Mouse (Mus musculus): ENCODE measurements around the gene Zfp628. TPM values are rescaled to one million over a fixed set of nuclear protein-coding genes. Genes with fewer than 3 reads are reported as not detected.
"Not testable (repeated sequence)": the region's sequence is repeated elsewhere in the genome, so short reads cannot be mapped to it uniquely, and the experiment has no call there.

The Zfp628 gene
- 4.2 and 4.3 TPM in 2 replicates for polyA plus RNA-seq (2015; fragmentation: Nextera tagmentation; extraction: Ambion mirVana)

DNA sequence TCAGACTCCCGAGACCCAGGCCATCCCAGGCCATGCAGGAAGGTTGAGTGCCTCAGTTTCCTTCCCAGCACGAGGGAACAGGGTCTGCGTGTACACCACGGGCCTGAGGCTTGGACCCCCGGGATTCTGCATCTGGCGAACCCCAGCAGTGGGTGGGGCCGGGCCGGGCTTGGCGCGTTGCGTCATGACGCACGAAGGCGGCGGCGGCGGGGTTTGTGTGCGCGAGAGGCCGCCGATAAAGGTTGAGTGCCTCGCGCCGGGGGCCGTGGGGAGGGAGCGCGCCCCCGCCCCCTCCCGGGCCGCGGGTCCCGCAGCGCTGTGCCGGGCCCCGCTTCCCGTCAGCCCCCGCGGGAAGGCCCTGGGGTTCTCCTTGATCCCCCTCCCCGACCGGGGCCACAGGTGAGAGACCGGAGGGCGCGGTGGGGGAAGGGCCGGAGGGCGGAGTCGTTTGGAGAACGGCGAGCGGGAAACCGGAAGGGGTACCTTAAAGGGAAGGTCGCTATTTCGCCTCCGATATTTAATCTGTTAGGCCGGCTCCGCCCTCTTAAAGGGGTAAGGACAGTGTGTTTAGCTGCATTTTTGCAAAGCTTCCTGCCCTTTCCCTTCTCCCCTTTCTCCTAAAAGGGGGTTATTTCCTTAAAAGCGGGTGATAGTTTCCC, at the start of gene Zfp628:
TSS of gene Zfp628 (plus strand) at position 211 of the 659 bp plus-strand sequence.
- Histone ChIP-seq H3K4me3 (peak within 1 kb of the TSS; percentile 67), H3K4me1 (peaks cover 22% of the 10 kb centered on the region), H3K9ac (peak within 1 kb of the TSS; percentile 85), H3K27ac (peak within 1 kb of the TSS; percentile 96), H3K4me2 (replicated peaks) (peak within 1 kb of the TSS; percentile 84), H3K9me3 (no peaks in the 10 kb centered on the region), H3K36me3 (peaks cover 27% of the 10 kb centered on the region), H3K27me3 (no peaks in the 10 kb centered on the region)
- peak; percentile 93 for ATAC-seq (ENCODE audit: low FRiP score, low read depth)
- under 1% methylated on average over 54 of the region's 56 CpGs for WGBS

- H3K27ac ChIP-seq: peak overlapping the region; percentile 52
- peak; percentile 100 for ATAC-seq (ENCODE audit: low FRiP score, low read depth)
- no peaks in the 10 kb centered on the region for H3K9me3 ChIP-seq
- H3K4me2 ChIP-seq (replicated peaks): peak overlapping the region; percentile 68
- no peaks in the 10 kb centered on the region for H3K36me3 ChIP-seq
- H3K9ac ChIP-seq: peak overlapping the region; percentile 69
- no peaks in the 10 kb centered on the region for H3K27me3 ChIP-seq
- peak overlapping the region; percentile 60 for H3K4me3 ChIP-seq
- H3K4me1 ChIP-seq: peaks cover 19% of the 10 kb centered on the region
- 4% methylated on average over 40 of the region's 40 CpGs for WGBS
These were observed 49.2 kb upstream of the Zfp628 start for GRCm38 (mm10) chr7:4865579-4866493.

DNA sequence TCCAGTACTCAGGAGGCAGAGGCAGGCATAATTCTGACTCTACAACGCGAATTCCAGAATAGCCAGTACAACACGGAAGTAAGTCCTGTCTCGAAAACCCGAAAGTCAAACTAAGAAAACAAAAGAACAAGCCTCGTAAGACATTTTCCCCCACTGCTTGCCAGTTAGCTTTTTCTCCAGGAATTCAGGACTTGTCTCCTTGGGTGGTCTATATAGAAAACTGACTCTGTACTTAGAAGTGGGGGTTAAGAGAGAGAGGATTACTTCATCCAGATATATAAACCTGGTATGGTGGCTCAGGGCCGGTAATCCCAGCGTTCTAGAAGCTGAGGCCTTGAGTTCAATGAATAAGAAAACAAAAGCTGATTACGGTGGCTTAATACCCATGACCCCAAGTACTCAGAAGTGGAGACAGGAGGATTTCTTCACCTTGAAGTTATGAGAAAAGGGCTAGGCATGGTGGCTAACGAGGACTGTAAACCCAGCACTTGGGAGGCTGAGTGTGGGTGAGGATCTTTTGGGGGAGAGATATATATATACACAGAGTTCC, 48.3 kb upstream of the Zfp628 start:
- no peak for ATAC-seq (ENCODE audit: low FRiP score, low read depth)
- Histone ChIP-seq H3K9ac (peak overlapping the region; percentile 69), H3K4me3 (peak overlapping the region; percentile 60), H3K4me1 (peaks cover 19% of the 10 kb centered on the region), H3K27me3 (no peaks in the 10 kb centered on the region), H3K27ac (peak overlapping the region; percentile 17; the same call in 1 of the 2 replicates), H3K36me3 (no peaks in the 10 kb centered on the region), H3K4me2 (replicated peaks) (peak overlapping the region; percentile 68), H3K9me3 (no peaks in the 10 kb centered on the region)
- WGBS: 53% methylated on average over 10 of the region's 10 CpGs

- Histone ChIP-seq H3K4me3 (no peak within 1 kb of the TSS), H3K9me3 (no peaks in the 10 kb centered on the region), H3K4me1 (peaks cover 14% of the 10 kb centered on the region), H3K27me3 (no peaks in the 10 kb centered on the region), H3K27ac (no peak within 1 kb of the TSS), H3K4me2 (replicated peaks) (no peak within 1 kb of the TSS), H3K36me3 (no peaks in the 10 kb centered on the region), H3K9ac (no peak within 1 kb of the TSS)
- 43% methylated on average over 6 of the region's 6 CpGs for WGBS
- ATAC-seq (ENCODE audit: low FRiP score, low read depth): no peak
These were observed 44.9 kb upstream of the Zfp628 start, which contains the start of gene Isoc2b for GRCm38 (mm10) chr7:4870133-4870532. Gene Isoc2b, minus strand, starts transcription at chr7:4870258.

GRCm38 (mm10) chr7:4876753-4877221, 38.2 kb upstream of the Zfp628 start, which contains the start of gene Isoc2a:
Gene Isoc2a, plus strand, starts transcription at chr7:4877153.
- H3K9me3 ChIP-seq: no peaks in the 10 kb centered on the region
- peaks cover 15% of the 10 kb centered on the region for H3K4me1 ChIP-seq
- H3K4me2 ChIP-seq (replicated peaks): peak within 1 kb of the TSS; percentile 82
- peak; percentile 99 for ATAC-seq (ENCODE audit: low FRiP score, low read depth)
- no peaks in the 10 kb centered on the region for H3K36me3 ChIP-seq
- under 1% methylated on average over 22 of the region's 22 CpGs for WGBS
- no peaks in the 10 kb centered on the region for H3K27me3 ChIP-seq
- peak within 1 kb of the TSS; percentile 54 for H3K4me3 ChIP-seq
- H3K27ac ChIP-seq: peak within 1 kb of the TSS; percentile 0; the same call in 1 of the 2 replicates
- peak within 1 kb of the TSS; percentile 69 for H3K9ac ChIP-seq

DNA sequence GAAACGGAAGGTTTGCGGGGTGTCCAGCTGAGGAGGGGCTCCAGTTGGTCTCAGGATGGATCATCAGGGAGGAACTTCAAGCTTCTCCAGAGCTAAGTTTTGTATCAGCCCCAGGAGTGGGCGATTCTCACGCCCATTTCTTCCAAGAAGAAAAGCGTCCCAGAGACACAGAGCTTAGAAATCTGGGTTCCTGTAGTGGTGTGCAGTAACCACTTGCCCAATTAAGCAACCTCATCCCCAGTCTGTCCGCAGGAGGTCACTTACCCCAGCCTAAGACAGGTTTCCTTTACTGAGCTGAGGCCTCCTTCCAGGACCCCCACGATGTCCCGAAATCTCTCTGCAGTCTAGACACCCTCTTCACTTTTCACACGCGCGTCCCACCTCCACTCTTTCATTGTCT, 37.8 kb upstream of the Zfp628 start:
- H3K27me3 ChIP-seq: no peaks in the 10 kb centered on the region
- peak overlapping the region; percentile 54 for H3K4me3 ChIP-seq
- H3K27ac ChIP-seq: no peak overlapping the region
- peaks cover 15% of the 10 kb centered on the region for H3K4me1 ChIP-seq
- peak; percentile 17 for ATAC-seq (ENCODE audit: low FRiP score, low read depth)
- H3K9me3 ChIP-seq: no peaks in the 10 kb centered on the region
- no peaks in the 10 kb centered on the region for H3K36me3 ChIP-seq
- H3K9ac ChIP-seq: peak overlapping the region; percentile 69
- WGBS: 7% methylated on average over 11 of the region's 11 CpGs
- peak overlapping the region; percentile 82 for H3K4me2 ChIP-seq (replicated peaks)

DNA sequence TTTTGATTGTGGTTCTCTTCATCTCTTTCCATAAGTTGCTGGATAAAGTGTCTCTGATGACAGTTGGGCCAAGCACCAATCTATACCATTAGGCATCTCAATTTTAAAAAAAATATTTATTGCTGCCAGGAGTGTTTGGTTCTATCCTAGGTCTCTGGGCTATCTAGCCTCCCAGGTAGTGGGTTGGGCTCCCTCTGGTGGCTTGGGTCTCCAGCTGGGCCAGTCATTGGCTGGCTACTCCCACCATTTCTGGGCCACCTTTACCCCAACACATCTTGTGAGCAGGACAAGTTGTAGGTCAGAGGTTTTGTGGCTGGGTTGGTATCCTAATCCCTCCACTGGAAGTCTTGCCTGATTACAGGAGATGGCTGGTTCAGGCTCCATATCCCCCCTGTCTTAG, 36.8 kb upstream of the Zfp628 start:
- peak overlapping the region; percentile 82 for H3K4me2 ChIP-seq (replicated peaks)
- no peak overlapping the region; the same call in 1 of the 2 replicates for H3K4me3 ChIP-seq
- no peaks in the 10 kb centered on the region for H3K9me3 ChIP-seq
- no peak overlapping the region; the same call in 1 of the 2 replicates for H3K9ac ChIP-seq
- H3K4me1 ChIP-seq: peaks cover 15% of the 10 kb centered on the region
- no peak overlapping the region for H3K27ac ChIP-seq
- no peaks in the 10 kb centered on the region for H3K36me3 ChIP-seq
- no peak for ATAC-seq (ENCODE audit: low FRiP score, low read depth)
- H3K27me3 ChIP-seq: no peaks in the 10 kb centered on the region

GRCm38 (mm10) chr7:4879036-4879435, 36.0 kb upstream of the Zfp628 start:
- WGBS: 89% methylated on average over 1 of the region's 1 CpGs
- not testable (repeated sequence) for H3K36me3 ChIP-seq; ATAC-seq (ENCODE audit: low FRiP score, low read depth)

DNA sequence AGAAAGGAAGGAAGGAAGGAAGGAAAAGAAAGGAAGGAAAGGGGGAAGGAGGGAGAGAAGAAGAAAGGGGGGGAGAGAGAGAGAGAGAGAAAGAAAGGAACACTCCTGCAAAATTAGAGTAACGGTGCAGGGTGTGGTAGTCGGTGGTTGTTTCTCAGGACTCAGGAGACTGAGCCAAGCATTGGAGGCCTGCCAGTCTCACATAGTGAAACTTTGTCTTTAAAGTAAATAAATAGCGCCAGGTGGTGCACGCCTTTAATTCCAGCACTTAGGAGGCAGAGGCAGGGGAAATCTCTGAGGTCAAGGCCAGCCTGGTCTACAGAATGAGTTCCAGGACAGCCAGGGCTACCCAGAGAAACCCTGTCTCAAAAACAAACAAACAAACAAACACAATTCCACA, 28.3 kb upstream of the Zfp628 start:
- Histone ChIP-seq H3K9ac (no peak overlapping the region), H3K27me3 (no peaks in the 10 kb centered on the region), H3K36me3 (peaks cover 5% of the 10 kb centered on the region; the same call in 1 of the 2 replicates), H3K4me3 (no peak overlapping the region), H3K4me2 (replicated peaks) (no peak overlapping the region), H3K4me1 (no peaks in the 10 kb centered on the region), H3K27ac (no peak overlapping the region), H3K9me3 (no peaks in the 10 kb centered on the region)
- 45% methylated on average over 4 of the region's 4 CpGs for WGBS
- no peak for ATAC-seq (ENCODE audit: low FRiP score, low read depth)

More at GRCm38 (mm10) chr7:4879036-4879435, 36.0 kb upstream of the Zfp628 start:
- not testable (repeated sequence) for H3K4me2 ChIP-seq (replicated peaks); H3K9ac ChIP-seq; H3K9me3 ChIP-seq; H3K4me3 ChIP-seq; H3K27me3 ChIP-seq; H3K27ac ChIP-seq
- peaks cover 15% of the 10 kb centered on the region for H3K4me1 ChIP-seq

DNA sequence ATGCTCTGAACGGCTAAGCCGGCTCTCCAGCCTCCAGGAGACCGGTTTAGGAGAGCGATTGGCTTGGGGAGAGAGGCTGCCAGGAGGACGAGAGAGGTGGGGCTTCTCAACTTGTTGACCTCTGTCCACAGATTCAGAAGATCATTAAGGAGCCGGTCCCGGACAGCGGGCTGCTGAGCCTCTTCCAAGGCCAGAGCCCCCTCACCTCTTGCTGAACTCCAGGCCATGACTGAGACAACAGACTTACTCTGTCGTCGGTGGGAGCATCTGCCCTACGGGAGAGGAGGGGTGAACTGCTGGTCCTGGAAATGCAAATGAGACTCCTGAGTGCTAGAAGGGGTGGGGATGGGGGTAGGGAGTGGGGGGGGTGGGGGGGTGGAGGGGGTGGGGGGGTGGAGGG, 19.8 kb upstream of the Zfp628 start:
- ATAC-seq (ENCODE audit: low FRiP score, low read depth): no peak
- Histone ChIP-seq H3K36me3 (peaks cover 6% of the 10 kb centered on the region; the same call in 1 of the 2 replicates), H3K4me2 (replicated peaks) (no peak overlapping the region), H3K4me1 (peaks cover 5% of the 10 kb centered on the region), H3K27me3 (peaks cover 22% of the 10 kb centered on the region), H3K27ac (no peak overlapping the region), H3K4me3 (no peak overlapping the region), H3K9me3 (no peaks in the 10 kb centered on the region), H3K9ac (no peak overlapping the region)
- WGBS: 60% methylated on average over 11 of the region's 11 CpGs

- H3K9me3 ChIP-seq: peaks cover 5% of the 10 kb centered on the region; the same call in 1 of the 2 replicates
- peak overlapping the region; percentile 54 for H3K4me2 ChIP-seq (replicated peaks)
- H3K4me3 ChIP-seq: peak overlapping the region; percentile 28
- H3K9ac ChIP-seq: peak overlapping the region; percentile 45
- 15% methylated on average over 15 of the region's 18 CpGs for WGBS
- peak; percentile 37; the same call in 1 of the 2 replicates for ATAC-seq (ENCODE audit: low FRiP score, low read depth)
- H3K4me1 ChIP-seq: peaks cover 5% of the 10 kb centered on the region
- H3K36me3 ChIP-seq: no peaks in the 10 kb centered on the region
- H3K27me3 ChIP-seq: peaks cover 33% of the 10 kb centered on the region
- H3K27ac ChIP-seq: no peak overlapping the region
These were observed 16.0 kb upstream of the Zfp628 start for GRCm38 (mm10) chr7:4898851-4899648.
